Mouse (Mus musculus): ENCODE measurements around the gene Pde10a.

Gene Pde10a

GRCm38 (mm10) chr17:8526815-8527261 lies 1.7 kb downstream of the Pde10a start:
- DNase-seq = no peak

GRCm38 (mm10) chr17:8528641-8529040 lies 3.5 kb downstream of the Pde10a start:
- no peak for DNase-seq

- no peak for DNase-seq
Measured at GRCm38 (mm10) chr17:8532609-8533008, 7.4 kb downstream of the Pde10a start.

- DNase-seq = no peak
Measured at GRCm38 (mm10) chr17:8533828-8534227, 8.7 kb downstream of the Pde10a start.

- DNase-seq = no peak
Measured at GRCm38 (mm10) chr17:8536522-8536921, 11.3 kb downstream of the Pde10a start.

GRCm38 (mm10) chr17:8538102-8538501 lies 12.9 kb downstream of the Pde10a start:
- no peak for DNase-seq

- DNase-seq = no peak
Measured at GRCm38 (mm10) chr17:8541974-8542538, 16.9 kb downstream of the Pde10a start.

GRCm38 (mm10) chr17:8546366-8546765 lies 21.2 kb downstream of the Pde10a start:
- no peak for DNase-seq

GRCm38 (mm10) chr17:8548733-8549132 lies 23.6 kb downstream of the Pde10a start:
- no peak for DNase-seq

GRCm38 (mm10) chr17:8551641-8552040 lies 26.5 kb downstream of the Pde10a start:
- no peak for DNase-seq

- no peak for DNase-seq
Measured at GRCm38 (mm10) chr17:8552346-8553035, 27.3 kb downstream of the Pde10a start.

GRCm38 (mm10) chr17:8553601-8554000 lies 28.4 kb downstream of the Pde10a start:
- no peak for DNase-seq

GRCm38 (mm10) chr17:8554219-8554618 lies 29.0 kb downstream of the Pde10a start:
- DNase-seq = no peak

GRCm38 (mm10) chr17:8555785-8556184 lies 30.6 kb downstream of the Pde10a start:
- no peak for DNase-seq

GRCm38 (mm10) chr17:8556223-8556622 lies 31.1 kb downstream of the Pde10a start:
- DNase-seq = no peak

GRCm38 (mm10) chr17:8557926-8558325 lies 32.8 kb downstream of the Pde10a start:
- DNase-seq = no peak

GRCm38 (mm10) chr17:8562101-8562885 lies 37.1 kb downstream of the Pde10a start:
- DNase-seq = no peak

- DNase-seq = no peak
Measured at GRCm38 (mm10) chr17:8562886-8563280, 37.7 kb downstream of the Pde10a start.

GRCm38 (mm10) chr17:8566850-8567249 lies 41.7 kb downstream of the Pde10a start, which contains the start of gene Gm17087:
Gene Gm17087, minus strand, starts transcription at chr17:8566950.
- no peak for DNase-seq

- no peak for DNase-seq
Measured at GRCm38 (mm10) chr17:8573542-8574260, 48.5 kb downstream of the Pde10a start.

- DNase-seq = peak; percentile 12
Measured at GRCm38 (mm10) chr17:8580360-8580759, 55.2 kb downstream of the Pde10a start.

- no peak for DNase-seq
Measured at GRCm38 (mm10) chr17:8581579-8581978, 56.4 kb downstream of the Pde10a start.
